Mouse (Mus musculus) spleen, adult 18-20 months (tissue): ENCODE measurements around the gene Nt5c3b.
A peak's percentile ranks its signal among the peaks of the same experiment; 100 is the strongest.

Source experiments
- DNase-seq, 2 experiments: peaks; one replicate each; pipeline ENCODE4 v3.0.0; 2022; ENCODE audit warnings: mixed read lengths in 2 of 2

Gene Nt5c3b

DNA sequence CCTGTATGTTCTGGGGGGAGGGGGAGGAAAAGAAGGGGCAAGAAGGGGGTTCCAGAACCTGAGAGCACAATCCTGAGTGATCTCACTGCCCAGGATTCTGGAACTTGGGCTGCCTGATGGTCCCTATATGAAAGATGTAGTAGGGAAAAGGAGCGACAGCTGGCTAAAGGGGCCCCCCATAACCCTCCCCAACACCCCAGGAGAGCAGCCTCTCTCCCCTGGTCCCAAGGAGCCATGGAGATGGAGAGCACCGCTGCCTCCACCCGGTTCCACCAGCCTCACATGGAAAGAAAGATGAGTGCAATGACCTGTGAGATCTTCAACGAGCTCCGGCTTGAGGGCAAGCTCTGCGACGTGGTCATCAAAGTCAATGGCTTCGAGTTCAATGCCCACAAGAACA is at the start of gene Nt5c3b, which contains the start of gene Klhl10:
Gene Nt5c3b (minus strand): TSS at position 12 of the 400 bp plus-strand sequence.
Gene Klhl10 (plus strand): TSS at position 121 of the 400 bp plus-strand sequence.
- DNase-seq, result no peak

GRCm38 (mm10) chr11:100490951-100491350 is 49.3 kb upstream of the Nt5c3b start:
- DNase-seq, result peak in 1 of 2 experiments; percentile 22

DNA sequence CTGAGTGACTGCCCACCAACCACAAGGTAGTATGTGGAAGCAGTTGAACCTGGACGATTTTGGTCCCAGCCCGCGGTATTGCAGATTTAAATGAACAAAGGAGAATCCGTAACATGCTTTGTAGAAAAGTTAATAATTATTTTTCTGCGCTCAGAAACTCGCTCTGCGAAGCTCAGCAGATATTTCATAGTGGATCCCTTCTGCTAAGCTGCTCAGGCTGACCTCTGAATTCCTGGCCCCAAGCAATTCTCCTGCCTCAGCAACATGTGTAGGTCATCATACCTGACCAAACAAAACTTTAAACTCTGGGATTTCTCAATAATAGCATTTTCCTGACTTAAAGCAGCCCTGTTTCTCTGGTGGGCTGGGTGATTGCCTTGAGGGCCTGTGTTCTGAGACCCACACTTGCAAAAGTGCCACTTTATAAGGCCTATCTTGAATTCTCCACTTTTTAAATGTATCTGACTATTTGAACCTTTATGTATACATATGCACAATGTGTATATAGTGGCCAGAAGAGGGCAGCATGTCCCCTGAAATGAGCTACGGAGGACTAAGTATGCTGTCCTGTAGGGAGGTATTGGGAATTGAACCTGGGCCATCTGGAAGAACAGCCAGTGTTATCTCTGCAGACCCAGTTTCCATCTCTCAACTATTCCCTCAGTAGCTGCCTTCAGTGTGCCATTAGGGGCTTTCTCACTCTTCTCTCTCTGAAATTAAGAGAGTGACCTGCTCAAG is 44.4 kb upstream of the Nt5c3b start:
- DNase-seq, result peak in 1 of 2 experiments; percentile 26

DNA sequence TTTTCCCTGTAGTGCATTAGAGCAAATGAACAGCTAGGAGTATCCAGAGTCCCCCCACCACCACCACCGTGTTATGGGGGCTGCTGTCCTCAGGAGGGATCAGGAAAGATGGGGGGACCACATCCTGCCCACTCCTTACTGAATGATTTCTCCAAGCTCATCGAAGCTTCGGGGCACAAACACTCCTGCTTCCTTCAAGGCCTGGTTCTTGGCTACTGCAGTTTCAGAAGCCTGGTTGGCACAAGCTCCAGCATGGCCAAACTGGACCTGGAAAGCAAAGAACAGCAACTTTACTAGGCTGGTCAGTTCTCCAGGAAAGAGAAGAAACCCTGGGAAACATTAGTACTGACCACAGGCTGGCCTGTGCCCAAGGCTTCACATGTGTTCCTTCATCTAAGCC is 42.9 kb upstream of the Nt5c3b start:
- no peak for DNase-seq

- no peak for DNase-seq
Measured at GRCm38 (mm10) chr11:100479152-100479551, 37.5 kb upstream of the Nt5c3b start.

DNA sequence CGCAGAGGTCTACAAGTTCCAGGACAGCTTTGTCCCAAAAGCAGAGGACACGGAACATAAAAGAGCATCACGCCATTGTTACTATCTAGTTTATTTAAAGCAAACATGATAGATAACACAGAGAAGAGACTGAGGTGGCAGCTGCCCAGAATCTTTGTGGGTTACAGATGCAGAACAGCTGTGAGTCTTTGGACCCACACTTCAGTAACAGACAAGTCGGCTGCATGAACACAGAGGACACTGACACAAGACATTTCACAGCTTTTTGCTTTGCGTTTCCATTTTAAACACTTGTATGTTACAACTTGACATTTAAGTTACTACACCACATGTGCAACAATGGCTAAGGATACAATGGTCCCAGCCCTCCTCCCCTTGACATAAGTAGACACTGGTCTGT is 34.7 kb upstream of the Nt5c3b start:
- no peak for DNase-seq

GRCm38 (mm10) chr11:100472935-100473295 is 31.3 kb upstream of the Nt5c3b start:
- no peak for DNase-seq

DNA sequence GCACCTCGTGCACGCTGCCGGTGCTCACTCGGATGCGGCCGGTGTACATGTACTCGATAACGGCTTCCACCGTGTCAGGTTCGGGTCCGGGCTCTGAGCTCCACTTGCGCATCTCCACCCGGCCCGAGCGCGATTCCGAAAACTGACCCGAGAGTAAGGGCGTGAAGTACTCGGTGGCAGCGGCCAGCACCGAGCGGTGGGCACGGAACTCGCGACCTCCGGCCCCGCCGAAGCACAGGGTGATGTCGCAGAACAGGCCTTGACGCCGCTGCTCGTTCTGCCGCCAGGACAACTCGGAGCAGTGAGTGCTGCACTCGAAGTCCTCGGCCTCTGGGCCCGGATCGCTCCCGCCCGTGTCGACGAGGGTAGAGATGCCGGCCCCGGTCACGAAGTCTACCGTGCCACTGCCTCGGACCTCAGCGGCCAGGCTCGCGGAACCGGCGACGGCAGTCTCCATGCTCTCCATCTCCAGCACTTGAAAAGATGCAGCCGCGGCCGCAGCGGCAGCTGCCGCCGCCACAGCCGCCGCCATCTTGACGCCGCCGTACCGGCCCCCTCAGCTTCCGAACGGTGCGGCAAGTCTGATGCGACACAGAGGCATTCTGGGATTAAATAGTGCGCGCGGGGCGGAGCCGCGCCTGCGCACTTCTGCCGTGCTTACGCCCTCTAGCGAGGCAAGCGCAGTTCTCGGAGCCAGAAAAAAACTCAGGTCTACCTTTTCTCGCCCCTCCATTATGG is 30.8 kb upstream of the Nt5c3b start, which contains the start of gene Klhl11:
Gene Klhl11 (minus strand): TSS at position 545 of the 738 bp plus-strand sequence.
- DNase-seq, result peak; percentile 81 to 90

GRCm38 (mm10) chr11:100471352-100472196 is 30.0 kb upstream of the Nt5c3b start:
- no peak for DNase-seq

- no peak for DNase-seq
Measured at GRCm38 (mm10) chr11:100465833-100466232, 24.2 kb upstream of the Nt5c3b start.

DNA sequence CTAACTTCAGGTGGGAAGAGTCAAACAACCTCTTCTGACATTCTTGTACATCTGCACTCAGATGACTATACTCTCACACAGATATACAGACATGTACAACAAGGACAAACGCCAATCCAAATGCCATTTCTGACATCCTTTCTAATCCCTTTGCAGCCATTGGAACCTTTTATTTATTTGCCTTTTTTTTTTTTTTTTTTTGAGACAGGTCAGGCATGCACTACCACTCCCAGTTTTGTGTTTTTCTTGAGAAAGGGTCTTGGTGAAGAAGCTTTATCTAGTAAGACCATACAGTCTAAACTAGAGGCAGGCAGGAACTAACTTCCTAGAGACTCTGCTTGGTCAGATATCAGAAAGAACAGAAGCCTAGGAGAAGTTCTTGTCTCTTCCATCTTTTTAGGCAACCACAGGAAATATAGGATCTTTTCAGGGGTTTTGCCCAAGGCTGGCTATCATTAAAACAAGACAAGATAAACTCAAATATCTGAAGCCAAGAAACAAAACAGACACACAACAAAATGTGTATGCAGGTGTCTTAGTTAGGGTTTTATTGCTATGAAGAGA is 23.7 kb upstream of the Nt5c3b start:
- no peak for DNase-seq

DNA sequence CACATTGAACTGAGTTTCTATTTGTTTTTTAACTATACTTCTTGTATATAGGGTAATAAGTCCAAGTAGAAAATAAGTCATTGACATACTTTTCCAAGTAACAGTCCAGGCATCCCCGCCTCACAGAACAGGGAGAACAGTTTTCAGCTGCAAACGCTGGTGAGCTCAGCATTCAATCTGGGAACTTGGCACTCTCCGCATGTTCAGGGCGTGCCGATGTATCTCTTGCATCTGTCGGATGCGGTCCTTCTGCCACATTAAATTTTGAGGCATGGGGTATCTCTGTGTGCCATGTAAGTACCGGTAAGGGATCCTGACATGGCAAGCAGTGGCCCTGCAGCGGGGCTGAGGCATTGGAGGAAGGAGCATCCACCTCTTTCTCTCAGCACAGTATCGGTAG is 21.1 kb upstream of the Nt5c3b start:
- no peak for DNase-seq

DNA sequence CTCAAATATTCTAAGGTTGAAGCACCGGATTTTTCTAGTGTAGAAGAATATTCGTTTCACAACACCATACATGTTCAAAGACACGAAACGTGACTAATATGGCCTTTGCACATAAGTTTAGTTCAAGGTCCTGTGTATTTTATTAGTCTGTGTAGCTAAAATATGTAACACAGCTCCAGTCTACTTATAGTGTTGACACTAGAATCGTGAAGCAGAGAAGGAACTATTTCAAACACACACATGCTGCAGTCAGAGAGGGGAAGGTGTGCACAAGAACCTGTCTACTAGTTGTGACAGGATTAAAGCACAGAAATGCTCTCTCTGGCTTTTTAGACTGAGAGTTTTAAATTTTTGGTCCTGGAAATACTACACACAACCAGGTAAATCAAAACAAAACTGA is 16.1 kb upstream of the Nt5c3b start:
- no peak for DNase-seq

- no peak for DNase-seq
Measured at GRCm38 (mm10) chr11:100457247-100457646, 15.6 kb upstream of the Nt5c3b start.

- no peak for DNase-seq
Measured at GRCm38 (mm10) chr11:100442625-100443024, 1.0 kb upstream of the Nt5c3b start.

DNA sequence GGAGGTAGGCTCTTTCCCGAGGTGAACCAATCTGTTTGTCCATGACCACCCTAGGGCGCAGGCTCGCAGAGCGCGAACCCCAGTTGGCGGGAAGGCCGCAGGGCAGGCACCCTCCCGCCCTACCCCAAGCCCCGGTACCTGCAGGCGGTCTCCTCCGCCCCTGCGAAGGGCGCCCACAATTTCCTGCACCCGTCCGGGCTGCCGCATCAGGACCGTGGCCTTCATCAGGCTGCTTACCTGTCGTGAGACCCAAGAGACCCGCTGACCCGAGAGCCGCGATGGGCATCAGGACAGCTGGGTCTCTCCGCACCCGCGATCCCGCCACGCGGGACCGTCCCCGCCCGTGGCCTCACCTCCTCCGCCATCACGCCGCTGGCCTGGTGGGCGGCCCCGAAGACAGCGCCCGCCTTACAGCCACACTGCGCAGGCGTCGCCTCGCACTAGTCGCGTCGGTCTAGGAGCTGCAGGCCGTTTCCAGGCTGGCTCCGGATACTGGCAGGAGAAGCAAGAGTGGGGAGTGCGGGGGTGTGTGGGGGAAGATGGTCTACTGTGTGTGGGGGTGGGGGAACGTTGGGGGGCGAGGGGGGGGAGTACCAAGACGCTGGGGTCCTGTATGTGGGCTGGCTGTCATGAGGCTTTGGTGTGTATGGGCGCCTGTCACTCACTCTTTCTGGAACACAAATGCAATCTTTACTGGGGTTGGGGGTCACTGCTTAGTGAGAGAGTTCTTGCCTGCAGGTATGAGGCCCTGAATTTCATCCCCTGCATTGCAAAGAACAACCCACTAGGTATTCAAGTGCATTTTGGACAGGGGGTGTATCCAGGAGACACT is 701 bp downstream of the Nt5c3b start:
- DNase-seq, result peak; percentile 71 to 85

DNA sequence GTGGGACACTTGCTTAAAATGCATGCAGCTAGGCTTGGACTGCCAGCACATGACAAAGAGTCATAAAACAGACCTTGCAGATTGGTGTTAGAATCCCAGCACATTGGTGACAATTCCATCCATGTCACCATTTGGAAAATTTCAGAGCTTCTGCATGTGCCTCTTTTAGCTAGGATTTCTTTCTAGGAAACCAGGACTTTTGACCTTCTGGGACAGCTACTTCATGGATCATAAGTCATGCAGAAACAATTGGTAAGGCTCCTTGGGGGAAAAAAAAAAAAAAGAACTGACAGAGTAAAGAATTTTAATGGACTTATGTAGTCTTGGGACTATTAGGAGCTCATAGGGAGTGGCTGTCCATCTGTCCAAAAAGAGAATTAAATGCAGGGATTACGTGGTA is 3.7 kb downstream of the Nt5c3b start:
- no peak for DNase-seq

DNA sequence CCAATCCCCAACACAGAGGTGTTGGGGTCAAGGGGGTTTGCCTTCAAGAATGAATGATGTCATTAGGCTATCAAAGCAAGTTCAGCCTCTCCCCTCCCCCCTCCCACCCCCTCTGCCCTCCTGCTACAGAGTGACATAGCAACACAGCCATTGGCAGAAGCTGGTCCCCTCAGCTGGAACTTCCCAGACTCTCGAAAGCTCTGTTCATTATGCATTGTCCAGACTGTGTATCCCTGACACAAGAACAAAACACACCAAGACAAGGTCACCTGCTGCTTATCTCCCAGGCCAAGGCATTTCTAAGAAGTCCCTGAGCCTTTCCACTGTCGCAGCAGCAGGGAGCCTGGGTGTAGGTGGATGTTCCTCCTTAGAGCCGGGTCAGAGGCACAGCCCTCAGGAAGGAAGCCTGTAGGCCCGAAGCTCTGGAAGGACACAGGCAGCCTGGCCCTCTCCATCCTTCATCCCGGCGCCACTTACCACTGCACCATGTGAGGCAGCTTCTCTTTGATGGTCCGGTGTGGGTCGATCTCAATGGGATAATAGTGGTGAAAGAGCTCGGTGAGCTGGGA is 5.8 kb downstream of the Nt5c3b start:
- DNase-seq, result no peak

DNA sequence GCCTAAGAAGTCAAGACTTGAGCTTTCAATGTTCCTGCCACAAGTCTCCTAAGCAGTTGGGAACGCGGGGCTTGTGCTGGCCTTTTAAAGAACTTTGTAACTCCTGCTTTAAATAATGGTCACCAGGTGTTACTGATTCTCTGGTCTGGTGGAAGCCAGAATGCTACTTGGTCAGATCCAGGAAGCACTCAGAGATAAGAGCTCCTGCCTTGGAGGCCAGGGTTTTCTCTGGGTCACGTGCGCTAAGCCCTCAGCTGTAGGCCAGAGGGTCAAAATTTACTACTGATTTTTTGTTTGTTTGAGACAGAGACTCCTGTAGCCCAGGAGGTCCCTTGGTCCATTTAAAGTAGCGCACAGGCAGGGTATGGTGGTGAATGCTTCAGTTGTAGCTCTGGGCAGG is 9.6 kb downstream of the Nt5c3b start:
- no peak for DNase-seq

- DNase-seq, result no peak
Measured at GRCm38 (mm10) chr11:100430052-100430451, 11.6 kb downstream of the Nt5c3b start.

DNA sequence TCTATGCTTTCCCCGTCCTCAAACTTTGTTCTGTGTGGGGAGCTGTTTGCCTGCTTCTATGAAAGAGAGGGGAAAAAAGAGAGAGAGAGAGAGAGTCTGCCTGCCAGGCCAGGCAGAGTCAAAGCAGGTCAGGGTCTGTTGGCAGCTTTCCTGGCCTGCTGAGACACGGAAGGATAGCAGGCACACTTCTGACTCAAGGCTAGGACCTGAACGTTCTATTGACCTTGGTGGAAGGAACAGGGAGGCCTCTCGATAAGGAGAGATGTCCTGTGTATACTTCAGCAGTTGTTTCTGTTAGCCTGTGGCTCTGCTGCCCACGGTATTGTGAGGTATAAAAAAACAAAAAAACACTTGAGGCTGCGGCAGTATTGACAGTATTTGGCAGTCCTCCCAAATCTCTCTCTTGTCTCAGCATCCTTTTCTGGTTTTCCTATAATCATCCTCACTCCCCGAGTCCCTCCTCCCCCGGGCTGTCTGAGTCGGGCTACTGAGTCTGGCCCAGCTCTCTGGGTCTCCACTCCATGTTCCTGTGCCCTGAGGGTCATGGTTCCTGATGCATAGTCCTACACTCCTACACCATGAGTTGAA is 12.9 kb downstream of the Nt5c3b start:
- no peak for DNase-seq
